Comparison of ENCODE assay signal across 7 mouse cellular contexts in genomic region chr2:128428651-128429633, GRCm38 (mm10).
DNase-seq lines count a peak whose midpoint lies in the region; ATAC-seq and TF ChIP-seq lines count a peak whose summit lies in the region.

No protein-coding gene starts in this region.

- no peak; the same call in none of the 2 replicates for TF ChIP-seq POLR2A in CH12.LX (IDR thresholded peaks at IDR 0.05; ENCODE audit: low read depth, low read length)

- no peak for TF ChIP-seq RAD21 in CH12.LX (IDR thresholded peaks at IDR 0.05; ENCODE audit: low read depth, low read length)

- peaks cover 10% of the 10 kb centered on the region for H3K79me2 ChIP-seq in CH12.LX (replicated peaks; ENCODE audit: control insufficient read depth, extremely low read depth, insufficient read depth, poor library complexity, severe bottlenecking)

- peak overlapping the region; percentile 89 for H3K4me2 ChIP-seq in CH12.LX (ENCODE audit: insufficient read depth, low read depth, poor library complexity, severe bottlenecking)
- peak overlapping the region; percentile 26 for H3K4me2 ChIP-seq in liver, embryonic 16.5 days (ENCODE audit: low read depth, low read length)

- TF ChIP-seq CTCF in CH12.LX (conservative IDR thresholded peaks at IDR 0.05 in 1 of 2, IDR thresholded peaks at IDR 0.05 in 1 of 2; ENCODE audit: low read depth in 2 of 2, low read length in 2 of 2), result no peak

- in situ Hi-C loops in CH12.LX (cut with MboI; ENCODE audit: low pct_ligation_motif_present, low pct_unique_long_range_greater_than_20kb, low sequenced_read_pairs), result no loop called here

- dilution Hi-C loops in CH12.LX (cut with MboI; ENCODE audit: extremely low pct_ligation_motif_present, extremely low pct_unique_long_range_greater_than_20kb, low sequenced_read_pairs), result no loop called here

- H3K4me1 ChIP-seq in CH12.LX (ENCODE audit: control insufficient read depth in 1 of 2, insufficient read depth in 2 of 2), result peaks cover 40 to 77% of the 10 kb centered on the region in 2 experiments
- H3K4me1 ChIP-seq in liver, embryonic 16.5 days (ENCODE audit: control insufficient read depth, low read depth, low read length), result no peaks in the 10 kb centered on the region

- no peaks in the 10 kb centered on the region for H3K27me3 ChIP-seq in CH12.LX (replicated peaks)
- H3K27me3 ChIP-seq in liver, embryonic 16.5 days (ENCODE audit: control insufficient read depth, insufficient read depth, low read depth, low read length), result peaks cover 4% of the 10 kb centered on the region; the same call in 1 of the 2 replicates

- peak; percentile 79 for TF ChIP-seq EP300 in CH12.LX (IDR thresholded peaks at IDR 0.05; ENCODE audit: low read length)

- DNase-seq in CH12.LX (ENCODE audit: extremely low read depth) (peak; percentile 68), adipocyte (ENCODE audit: low spot score) (peak; percentile 51)
- peak; percentile 72 for DNase-seq in gastrocnemius, postnatal 25 days
- peak; percentile 68 for DNase-seq in skeletal muscle tissue, adult 2 months (ENCODE audit: low read depth, low spot score)
- DNase-seq in right cerebral cortex, postnatal 36 days (ENCODE audit: low spot score in 2 of 2), result no peak

- ATAC-seq in inflammation-experienced regulatory T-cells, adult 6 months, result peak; percentile 74
- ATAC-seq in liver, embryonic 16.5 days (ENCODE audit: low read depth), result no peak

- peak overlapping the region; percentile 91 for H3K27ac ChIP-seq in CH12.LX (ENCODE audit: insufficient read depth, low read depth)
- H3K27ac ChIP-seq in liver, embryonic 16.5 days (ENCODE audit: low read length), result peak overlapping the region; percentile 71

- peaks cover 0 to 15% of the 10 kb centered on the region in 2 experiments for H3K36me3 ChIP-seq in CH12.LX (replicated peaks in 1 of 2; ENCODE audit: control insufficient read depth in 1 of 2, insufficient read depth in 1 of 2, low read length in 1 of 2)
- no peaks in the 10 kb centered on the region for H3K36me3 ChIP-seq in liver, embryonic 16.5 days (ENCODE audit: control insufficient read depth, insufficient read depth)

- H3K9ac ChIP-seq in CH12.LX (ENCODE audit: insufficient read depth, low read depth), result peak overlapping the region; percentile 79
- peak overlapping the region; percentile 18; the same call in 1 of the 2 replicates for H3K9ac ChIP-seq in liver, embryonic 16.5 days (ENCODE audit: low read depth, low read length)

- H3K4me3 ChIP-seq in CH12.LX (replicated peaks in 1 of 3; ENCODE audit: low read depth in 2 of 3, low read length in 2 of 3, poor library complexity in 1 of 3), result peak overlapping the region; percentile 64 to 90 (median 72)
- peak overlapping the region; percentile 45 for H3K4me3 ChIP-seq in liver, embryonic 16.5 days (ENCODE audit: low read depth, low read length)

- 11% methylated on average over 18 of the region's 18 CpGs for whole genome bisulfite sequencing in liver, embryonic 16.5 days (ENCODE audit: insufficient replicate concordance)

- no peaks in the 10 kb centered on the region for H3K9me3 ChIP-seq in CH12.LX (replicated peaks; ENCODE audit: low read length)
- H3K9me3 ChIP-seq in liver, embryonic 16.5 days (replicated peaks; ENCODE audit: control insufficient read depth, low read length), result no peaks in the 10 kb centered on the region

TF ChIP-seq in CH12.LX, 34 proteins besides CTCF, POLR2A, EP300 and RAD21:
- no peak; the same call in 1 of the 2 replicates for TF ChIP-seq TBP (conservative IDR thresholded peaks at IDR 0.05; ENCODE audit: low read depth, low read length)
- no peak; the same call in 1 of the 2 replicates for TF ChIP-seq POLR2AphosphoS2 (IDR thresholded peaks at IDR 0.05; ENCODE audit: low read depth, low read length)
- TF ChIP-seq MAX (IDR thresholded peaks at IDR 0.05; ENCODE audit: low read length), result 0 out of 2 replicates have a peak, but pooled peaks have one; percentile 51
- peak; percentile 58; the same call in 1 of the 2 replicates for TF ChIP-seq ELF1 (IDR thresholded peaks at IDR 0.05; ENCODE audit: low read depth, low read length)
- TF ChIP-seq NRF1 (IDR thresholded peaks at IDR 0.05; ENCODE audit: low read depth, low read length), result peak; percentile 35; the same call in 1 of the 2 replicates
- TF ChIP-seq MAZ (IDR thresholded peaks at IDR 0.05; ENCODE audit: low read depth, low read length), result peak; percentile 71; the same call in 1 of the 2 replicates
- TF ChIP-seq CHD1 (IDR thresholded peaks at IDR 0.05; ENCODE audit: low read depth, low read length), result no peak
- 0 out of 2 replicates have a peak, but pooled peaks have one; percentile 54 for TF ChIP-seq E2F4 (IDR thresholded peaks at IDR 0.05; ENCODE audit: insufficient replicate concordance, low read depth, low read length)
- TF ChIP-seq SMC3 (IDR thresholded peaks at IDR 0.05; ENCODE audit: low read depth, low read length), result no peak
- TF ChIP-seq UBTF (IDR thresholded peaks at IDR 0.05; ENCODE audit: low read depth, low read length), result peak; percentile 85
- TF ChIP-seq MEF2A (IDR thresholded peaks at IDR 0.05; ENCODE audit: borderline replicate concordance, low read depth, low read length), result peak; percentile 67
- no peak for TF ChIP-seq ZC3H11A (IDR thresholded peaks at IDR 0.05; ENCODE audit: low read depth, low read length)
- peak; percentile 63; the same call in 1 of the 2 replicates for TF ChIP-seq TCF12 (IDR thresholded peaks at IDR 0.05; ENCODE audit: low read depth, low read length)
- TF ChIP-seq CHD2 (IDR thresholded peaks at IDR 0.05; ENCODE audit: low read length), result 0 out of 2 replicates have a peak, but pooled peaks have one; percentile 27
- TF ChIP-seq ZMIZ1 (IDR thresholded peaks at IDR 0.05; ENCODE audit: low read depth, low read length), result peak; percentile 69; the same call in 1 of the 2 replicates
- no peak for TF ChIP-seq ZKSCAN1 (IDR thresholded peaks at IDR 0.05; ENCODE audit: borderline replicate concordance, low read depth, low read length)
- peak; percentile 97 for TF ChIP-seq ZNF384 (IDR thresholded peaks at IDR 0.05; ENCODE audit: low read depth, low read length)
- TF ChIP-seq GABPA (IDR thresholded peaks at IDR 0.05; ENCODE audit: insufficient replicate concordance, low read depth, low read length), result no peak
- peak; percentile 54 for TF ChIP-seq HCFC1 (IDR thresholded peaks at IDR 0.05; ENCODE audit: low read depth, low read length)
- peak; percentile 26; the same call in 1 of the 2 replicates for TF ChIP-seq MXI1 (IDR thresholded peaks at IDR 0.05; ENCODE audit: low read depth, low read length)
- TF ChIP-seq KAT2A (IDR thresholded peaks at IDR 0.05; ENCODE audit: insufficient replicate concordance, low read length), result no peak
- peak; percentile 51; the same call in 1 of the 2 replicates for TF ChIP-seq JUN (IDR thresholded peaks at IDR 0.05; ENCODE audit: insufficient read depth, low read depth, low read length)
- TF ChIP-seq ETS1 (conservative IDR thresholded peaks at IDR 0.05; ENCODE audit: low read depth, low read length), result peak; percentile 94
- no peak for TF ChIP-seq USF2 (conservative IDR thresholded peaks at IDR 0.05; ENCODE audit: low read depth, low read length)
- TF ChIP-seq PAX5 (IDR thresholded peaks at IDR 0.05; ENCODE audit: low read length), result no peak
- TF ChIP-seq NELFE (IDR thresholded peaks at IDR 0.05; ENCODE audit: low read depth, low read length), result peak; percentile 64
- peak; percentile 79 for TF ChIP-seq SIN3A (IDR thresholded peaks at IDR 0.05; ENCODE audit: low read length)
- TF ChIP-seq RCOR1 (conservative IDR thresholded peaks at IDR 0.05; ENCODE audit: low read depth, low read length), result peak; percentile 80; the same call in 1 of the 2 replicates
- peak; percentile 80 for TF ChIP-seq IRF4 (IDR thresholded peaks at IDR 0.05; ENCODE audit: low read depth, low read length)
- TF ChIP-seq MAFK (IDR thresholded peaks at IDR 0.05; ENCODE audit: insufficient replicate concordance, low read length), result peak; percentile 87
- peak; percentile 83 for TF ChIP-seq BHLHE40 (IDR thresholded peaks at IDR 0.05; ENCODE audit: low read depth, low read length)
- no peak; the same call in 1 of the 2 replicates for TF ChIP-seq MYC (IDR thresholded peaks at IDR 0.05; ENCODE audit: low read depth, low read length)
- TF ChIP-seq JUND (conservative IDR thresholded peaks at IDR 0.05; ENCODE audit: low read depth, low read length), result peak; percentile 78
- TF ChIP-seq USF1 (IDR thresholded peaks at IDR 0.05; ENCODE audit: low read depth, low read length), result no peak

Comparison
In these comparisons a context has a peak if more than half of its experiments do, and no peak if none do; other contexts are left out.
1. DNase-seq: peak in CH12.LX (single experiment), adipocyte (single experiment), gastrocnemius, postnatal 25 days (single experiment) and skeletal muscle tissue, adult 2 months (single experiment); none in right cerebral cortex, postnatal 36 days (0 of 2).